Mouse (Mus musculus) midbrain, embryonic 12.5 days (tissue): Measurements from ENCODE around the gene Glis2. TPM values are rescaled to one million over a fixed set of nuclear protein-coding genes. Genes with fewer than 3 reads are reported as not detected.
"Not testable (repeated sequence)": the region's sequence is repeated elsewhere in the genome, so short reads cannot be mapped to it uniquely, and the experiment has no call there.

Experiments used
- ATAC-seq: fragments of 200-750 bp; cut with Nextera tagmentation; 2 replicates; pipeline ENCODE4 v1.8.0; 2017; ENCODE audit warnings: low read depth, moderate TSS enrichment, moderate library complexity; ENCODE audit not compliant: low FRiP score
- H3K27ac ChIP-seq: fragments of 300-500 bp; sonication (generic); replicated peaks from 2 replicates; pipeline ENCODE4 v1.5.1; 2016; ENCODE audit warnings: mild to moderate bottlenecking
- H3K27me3 ChIP-seq: fragments of 300-500 bp; sonication (generic); 2 replicates; pipeline ENCODE4 v1.6.1; 2016; ENCODE audit warnings: mild to moderate bottlenecking
- H3K36me3 ChIP-seq: fragments of 300-500 bp; sonication (generic); 2 replicates; pipeline ENCODE4 v1.6.1; 2016
- H3K4me1 ChIP-seq: fragments of 300-500 bp; sonication (generic); 2 replicates; pipeline ENCODE4 v1.6.1; 2016
- H3K4me2 ChIP-seq: fragments of 300-500 bp; sonication (generic); replicated peaks from 2 replicates; pipeline ENCODE4 v1.6.1; 2016; ENCODE audit warnings: mild to moderate bottlenecking, moderate library complexity
- H3K4me3 ChIP-seq: fragments of 300-500 bp; sonication (generic); 2 replicates; pipeline ENCODE4 v1.5.1; 2016; ENCODE audit warnings: mild to moderate bottlenecking
- H3K9ac ChIP-seq: fragments of 300-500 bp; sonication (generic); replicated peaks from 2 replicates; pipeline ENCODE4 v1.6.1; 2016; ENCODE audit warnings: mild to moderate bottlenecking, moderate library complexity
- H3K9me3 ChIP-seq: fragments of 300-500 bp; sonication (generic); 2 replicates; pipeline ENCODE4 v1.6.1; 2016; ENCODE audit warnings: mild to moderate bottlenecking
- WGBS: fragments of 180-500 bp; shearing (Covaris S2); methylation state at CpG from one replicate; pipeline ENCODE4 v1.1.7; 2016; 5-methylcytosine and 5-hydroxymethylcytosine counted together
- polyA plus RNA-seq: library from polyadenylated mRNA; unstranded; fragments of >200 nt; fragmentation: Nextera tagmentation; extraction: Ambion mirVana; gene quantifications from 2 replicates; pipeline ENCODE4 v1.2.1, GENCODE M21; 2016

Glis2 gene
- polyA plus RNA-seq, 1 experiment from 2014 or later: 28.2 TPM

DNA sequence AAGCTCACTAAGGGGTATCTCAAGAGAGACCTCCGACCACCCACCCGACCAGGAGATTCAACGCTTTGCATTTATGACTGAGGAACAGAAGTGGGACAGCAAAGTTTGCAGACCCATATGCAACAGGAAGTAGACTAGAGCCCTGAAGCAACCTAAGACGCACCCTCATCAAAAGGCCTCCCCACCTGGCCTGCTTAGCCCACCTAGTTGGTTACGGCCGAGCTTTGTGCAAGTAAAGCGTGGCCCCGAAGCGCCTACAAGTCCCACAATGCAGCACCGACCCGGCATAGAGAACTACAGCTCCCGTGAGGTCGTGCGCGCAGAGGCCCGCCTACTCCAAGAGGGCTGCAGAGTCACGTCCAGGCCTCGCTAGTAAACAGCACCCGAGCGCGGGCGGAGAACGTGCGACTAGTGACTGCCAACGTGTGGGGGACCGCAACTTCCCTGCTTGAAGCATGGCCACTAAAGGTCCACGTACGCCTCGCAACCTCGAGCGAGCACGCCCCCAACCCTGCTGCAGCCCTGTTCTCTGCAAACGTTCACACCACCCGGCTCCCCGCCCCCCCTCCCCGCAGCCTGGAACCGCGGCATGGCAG is 36.0 kb upstream of the Glis2 start:
- peak overlapping the region; percentile 67 for H3K9ac ChIP-seq
- peak overlapping the region; percentile 60 for H3K4me3 ChIP-seq
- 1% methylated on average over 33 of the region's 38 CpGs for WGBS
- no peaks in the 10 kb centered on the region for H3K9me3 ChIP-seq
- ATAC-seq: peak; percentile 92
- H3K27ac ChIP-seq: peak overlapping the region; percentile 92
- H3K4me2 ChIP-seq: peak overlapping the region; percentile 71
- H3K27me3 ChIP-seq: peaks cover 3% of the 10 kb centered on the region; the same call in 1 of the 2 replicates
- H3K4me1 ChIP-seq: peaks cover 11% of the 10 kb centered on the region
- no peaks in the 10 kb centered on the region for H3K36me3 ChIP-seq

DNA sequence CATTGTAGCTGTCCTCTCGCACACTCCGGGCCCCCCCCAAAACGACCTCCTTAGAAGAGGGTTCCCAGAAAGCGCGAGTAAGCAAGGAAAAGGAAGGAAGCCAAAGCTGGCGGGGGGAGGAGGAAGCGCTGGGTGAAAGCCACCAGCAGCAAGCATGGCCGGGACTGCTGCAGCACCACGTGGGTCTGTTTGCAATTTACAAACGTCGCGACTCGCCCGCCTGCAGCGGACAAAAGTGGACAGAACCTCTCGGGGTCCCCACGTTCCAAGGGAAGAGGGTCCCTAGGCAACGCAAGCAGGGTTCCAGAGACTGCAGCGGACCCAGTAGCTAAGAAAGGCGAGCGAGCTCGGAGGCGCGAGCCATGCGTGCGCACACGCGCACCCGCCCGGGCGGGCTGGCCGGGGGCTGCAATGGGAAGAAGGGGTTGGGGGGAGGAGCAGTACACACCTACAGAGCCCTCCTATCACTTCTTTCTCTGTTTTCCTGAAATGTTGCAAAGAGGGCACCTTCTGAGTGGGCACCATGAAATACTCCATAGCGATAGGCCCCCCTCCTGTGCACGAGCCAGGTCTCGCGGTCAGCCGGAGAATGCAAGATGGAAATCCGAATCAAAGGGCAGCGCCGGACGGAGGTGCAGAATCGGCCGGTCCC is 35.4 kb upstream of the Glis2 start:
- Histone ChIP-seq H3K4me3 (peak overlapping the region; percentile 60), H3K27me3 (peaks cover 3% of the 10 kb centered on the region; the same call in 1 of the 2 replicates)
- WGBS: under 1% methylated on average over 43 of the region's 43 CpGs

DNA sequence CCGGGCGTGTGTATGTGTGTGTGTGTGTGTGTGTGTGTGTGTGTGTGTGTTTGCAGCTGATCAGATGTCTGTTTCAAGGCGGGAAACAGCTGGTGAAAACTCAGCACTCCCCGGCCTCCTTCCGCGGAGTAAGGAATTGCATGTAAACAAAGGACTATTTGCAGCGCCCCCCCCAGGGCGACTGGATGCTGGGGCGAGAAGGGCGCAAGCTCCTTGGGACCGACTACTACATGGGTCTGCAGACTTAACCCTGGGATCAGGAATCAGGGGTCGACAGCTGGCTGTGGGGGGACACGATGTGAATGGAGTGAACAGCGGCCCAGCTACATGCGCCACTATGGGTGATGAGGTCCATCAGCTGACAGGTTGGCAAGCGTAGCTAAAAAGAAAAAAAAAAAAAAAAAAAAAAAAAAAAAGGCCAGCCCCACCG is 34.8 kb upstream of the Glis2 start, which contains the start of gene Tfap4:
Gene Tfap4, minus strand, starts transcription at position 140 of the 430 bp plus-strand sequence.
- peak; percentile 13 for ATAC-seq
- WGBS: 1% methylated on average over 16 of the region's 17 CpGs
- H3K9ac ChIP-seq: peak within 1 kb of the TSS; percentile 67

More for the DNA sequence above, 35.4 kb upstream of the Glis2 start:
- H3K9ac ChIP-seq: peak overlapping the region; percentile 67
- ATAC-seq: peak; percentile 48
- peak overlapping the region; percentile 71 for H3K4me2 ChIP-seq
- H3K27ac ChIP-seq: peak overlapping the region; percentile 92
- no peaks in the 10 kb centered on the region for H3K36me3 ChIP-seq
- peaks cover 11% of the 10 kb centered on the region for H3K4me1 ChIP-seq
- no peaks in the 10 kb centered on the region for H3K9me3 ChIP-seq

DNA sequence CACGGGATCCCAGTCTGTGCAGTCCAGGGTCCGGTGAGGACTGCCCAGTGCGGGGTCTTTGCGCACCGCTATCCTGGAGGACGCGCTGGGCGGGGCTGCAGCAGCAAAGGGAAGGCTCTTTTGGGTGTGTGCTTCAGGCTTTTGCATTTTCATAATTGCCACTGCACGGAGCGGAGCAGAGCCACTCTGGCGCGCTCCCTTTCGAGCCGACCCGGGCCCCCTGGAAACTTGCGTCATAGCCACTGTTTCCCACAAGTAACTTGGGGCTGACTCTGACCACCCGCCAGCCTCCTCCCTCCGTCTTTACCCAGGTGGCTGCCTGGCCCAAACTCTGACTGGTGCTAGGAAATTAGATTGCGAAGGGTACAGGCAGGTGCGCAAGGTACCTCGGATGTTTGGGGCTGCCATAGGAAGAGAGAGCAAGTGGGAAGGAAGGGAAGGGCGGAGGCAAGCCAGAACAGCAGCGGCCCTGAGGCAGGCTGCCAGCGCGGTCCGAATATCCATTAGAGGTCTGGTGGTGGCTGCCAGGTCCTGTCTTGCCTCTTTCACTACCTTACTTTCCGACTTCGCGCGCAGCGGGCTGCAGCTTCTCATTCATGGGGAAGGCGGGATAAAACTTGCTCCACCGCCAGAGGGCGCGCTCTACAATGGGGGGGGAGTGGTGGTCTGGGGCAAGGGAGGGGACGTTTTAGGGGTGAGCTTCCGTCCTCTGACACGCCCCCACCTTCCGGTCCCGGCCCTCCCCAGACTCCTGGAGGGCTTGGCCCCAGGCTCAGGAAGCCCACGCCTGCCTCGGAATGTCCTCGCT is 34.2 kb upstream of the Glis2 start:
- 3% methylated on average over 43 of the region's 43 CpGs for WGBS
- H3K36me3 ChIP-seq: no peaks in the 10 kb centered on the region

More for the DNA sequence above, 34.8 kb upstream of the Glis2 start, which contains the start of gene Tfap4:
- Histone ChIP-seq H3K9me3 (no peaks in the 10 kb centered on the region), H3K36me3 (no peaks in the 10 kb centered on the region), H3K27ac (peak within 1 kb of the TSS; percentile 92), H3K27me3 (peaks cover 3% of the 10 kb centered on the region; the same call in 1 of the 2 replicates), H3K4me3 (peak within 1 kb of the TSS; percentile 60), H3K4me1 (peaks cover 11% of the 10 kb centered on the region), H3K4me2 (peak within 1 kb of the TSS; percentile 71)

DNA sequence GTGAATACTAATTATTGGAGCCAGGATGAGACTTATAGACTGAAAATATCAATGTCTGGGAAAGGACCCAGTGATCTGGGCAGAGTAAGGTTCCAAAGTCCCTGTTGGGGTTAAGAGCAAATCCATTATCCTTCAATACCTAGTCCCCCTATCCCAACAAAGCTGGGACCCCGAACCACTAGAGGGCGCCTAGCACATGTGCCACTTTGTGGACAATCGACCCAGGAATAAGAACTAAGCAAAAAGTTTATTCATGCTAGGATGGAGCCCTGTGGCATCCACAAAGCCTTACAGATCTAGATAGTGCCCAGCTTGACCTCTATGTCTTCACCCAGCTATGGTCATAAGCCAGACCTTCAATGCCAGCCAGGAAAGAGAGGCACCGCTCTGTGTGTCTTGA is 26.6 kb upstream of the Glis2 start:
- H3K4me1 ChIP-seq: peaks cover 7% of the 10 kb centered on the region; the same call in 1 of the 2 replicates
- H3K9me3 ChIP-seq: no peaks in the 10 kb centered on the region
- peak; percentile 56 for ATAC-seq
- no peaks in the 10 kb centered on the region; the same call in 1 of the 2 replicates for H3K27me3 ChIP-seq
- H3K4me3 ChIP-seq: no peak overlapping the region
- H3K9ac ChIP-seq: no peak overlapping the region
- WGBS: 17% methylated on average over 4 of the region's 4 CpGs
- H3K27ac ChIP-seq: no peak overlapping the region
- H3K4me2 ChIP-seq: no peak overlapping the region
- no peaks in the 10 kb centered on the region for H3K36me3 ChIP-seq

More for the DNA sequence above, 34.2 kb upstream of the Glis2 start:
- Histone ChIP-seq H3K4me1 (peaks cover 11% of the 10 kb centered on the region), H3K4me2 (peak overlapping the region; percentile 71), H3K9ac (peak overlapping the region; percentile 67), H3K27me3 (peaks cover 3% of the 10 kb centered on the region; the same call in 1 of the 2 replicates), H3K4me3 (peak overlapping the region; percentile 60), H3K9me3 (no peaks in the 10 kb centered on the region), H3K27ac (peak overlapping the region; percentile 92)
- ATAC-seq: peak; percentile 45

DNA sequence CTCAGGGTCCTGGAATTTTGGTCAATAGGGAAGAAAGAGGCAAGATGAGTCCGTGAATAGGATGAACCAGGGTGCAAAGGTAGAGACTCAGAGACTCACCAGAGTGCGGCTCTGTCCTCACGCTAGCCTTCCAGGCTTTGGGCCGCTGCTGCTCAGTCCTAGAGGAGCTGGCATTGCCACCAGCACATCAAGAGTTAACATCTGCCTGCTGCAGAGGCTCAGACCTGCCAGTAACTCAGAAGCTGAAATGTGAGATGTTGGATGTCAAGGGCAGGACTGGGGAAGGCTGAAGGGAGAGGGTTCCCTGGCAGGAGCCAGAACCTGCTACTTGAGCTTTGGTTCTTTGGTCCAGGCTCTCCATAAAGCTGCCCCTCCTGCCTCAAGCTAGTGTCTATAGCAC is 23.8 kb upstream of the Glis2 start:
- Histone ChIP-seq H3K4me2 (no peak overlapping the region), H3K36me3 (no peaks in the 10 kb centered on the region), H3K27me3 (no peaks in the 10 kb centered on the region), H3K4me3 (no peak overlapping the region), H3K4me1 (peaks cover 7% of the 10 kb centered on the region; the same call in 1 of the 2 replicates), H3K9me3 (no peaks in the 10 kb centered on the region), H3K9ac (no peak overlapping the region), H3K27ac (no peak overlapping the region)
- ATAC-seq: no peak
- 58% methylated on average over 4 of the region's 4 CpGs for WGBS

DNA sequence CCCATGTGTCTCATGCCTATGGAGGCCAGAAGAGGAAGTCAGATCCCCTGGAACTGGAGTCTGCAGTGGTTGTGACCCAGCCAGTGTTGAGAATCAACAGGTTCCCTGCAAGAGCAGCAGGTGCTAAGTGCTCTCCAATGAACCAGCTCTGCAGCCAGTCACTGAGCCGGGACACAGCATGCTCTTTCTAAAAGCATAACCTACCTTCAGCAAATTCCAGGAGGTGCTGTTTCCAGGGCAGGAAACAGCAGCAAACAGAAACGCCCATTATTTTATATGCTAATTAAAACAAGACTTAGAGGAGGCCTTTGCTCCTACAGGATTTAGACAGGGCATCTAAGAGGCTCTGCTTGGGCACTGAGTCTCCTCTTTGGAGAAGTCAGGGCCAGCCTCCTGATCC is 18.5 kb upstream of the Glis2 start:
- Histone ChIP-seq H3K4me2 (no peak overlapping the region), H3K27ac (no peak overlapping the region), H3K27me3 (no peaks in the 10 kb centered on the region), H3K4me1 (peaks cover 1% of the 10 kb centered on the region; the same call in 1 of the 2 replicates), H3K36me3 (no peaks in the 10 kb centered on the region), H3K4me3 (no peak overlapping the region), H3K9ac (no peak overlapping the region), H3K9me3 (no peaks in the 10 kb centered on the region)
- 46% methylated on average over 2 of the region's 2 CpGs for WGBS
- no peak for ATAC-seq

DNA sequence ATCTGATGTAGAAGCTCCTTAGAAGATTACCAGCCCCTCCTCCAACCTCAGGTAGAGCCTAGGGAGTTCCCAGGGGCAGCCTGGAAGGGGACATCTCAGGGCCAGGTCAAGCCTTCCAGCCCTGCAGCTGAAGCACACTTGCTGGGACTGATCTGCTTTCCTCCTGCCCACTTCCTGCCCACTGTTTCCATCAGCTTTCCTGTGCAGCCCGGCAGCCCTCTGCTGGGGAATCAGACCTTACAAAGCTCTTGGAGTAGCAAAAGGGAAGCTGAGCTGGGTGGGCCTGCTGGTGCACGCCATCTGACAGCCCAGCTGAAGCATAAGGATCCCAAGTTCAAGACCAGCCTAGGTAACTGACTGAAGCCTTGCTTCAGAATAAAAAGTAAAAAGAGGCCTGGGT is 17.6 kb upstream of the Glis2 start:
- Histone ChIP-seq H3K9me3 (no peaks in the 10 kb centered on the region), H3K9ac (no peak overlapping the region), H3K4me1 (no peaks in the 10 kb centered on the region), H3K4me3 (no peak overlapping the region), H3K27me3 (no peaks in the 10 kb centered on the region), H3K4me2 (no peak overlapping the region), H3K36me3 (no peaks in the 10 kb centered on the region), H3K27ac (no peak overlapping the region)
- ATAC-seq: no peak
- 58% methylated on average over 2 of the region's 2 CpGs for WGBS

DNA sequence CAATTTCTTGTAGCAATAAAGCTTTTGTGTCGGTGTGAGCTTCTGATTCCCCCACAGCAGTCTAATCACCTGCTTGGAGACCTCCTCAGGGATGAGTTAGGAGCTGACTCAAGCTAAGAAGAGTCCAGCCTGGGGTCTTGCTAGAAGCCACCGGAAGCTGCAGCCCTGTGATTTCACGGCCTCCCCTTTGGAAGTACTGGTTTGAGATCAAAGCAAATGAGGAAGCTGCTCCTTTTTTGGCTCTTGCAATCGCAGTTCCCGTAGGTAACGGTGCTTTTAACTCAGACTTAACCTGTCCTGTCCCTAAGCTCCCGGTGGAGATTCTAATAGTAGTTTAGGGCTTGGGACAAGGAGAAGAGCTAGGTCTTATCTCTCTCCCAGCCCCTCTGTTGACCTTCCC is 15.9 kb upstream of the Glis2 start:
- H3K9ac ChIP-seq: no peak overlapping the region
- no peak overlapping the region for H3K4me2 ChIP-seq
- H3K9me3 ChIP-seq: no peaks in the 10 kb centered on the region
- H3K36me3 ChIP-seq: no peaks in the 10 kb centered on the region
- H3K27me3 ChIP-seq: no peaks in the 10 kb centered on the region
- WGBS: 75% methylated on average over 7 of the region's 7 CpGs
- H3K4me1 ChIP-seq: no peaks in the 10 kb centered on the region
- no peak overlapping the region for H3K4me3 ChIP-seq
- ATAC-seq: no peak
- no peak overlapping the region for H3K27ac ChIP-seq

DNA sequence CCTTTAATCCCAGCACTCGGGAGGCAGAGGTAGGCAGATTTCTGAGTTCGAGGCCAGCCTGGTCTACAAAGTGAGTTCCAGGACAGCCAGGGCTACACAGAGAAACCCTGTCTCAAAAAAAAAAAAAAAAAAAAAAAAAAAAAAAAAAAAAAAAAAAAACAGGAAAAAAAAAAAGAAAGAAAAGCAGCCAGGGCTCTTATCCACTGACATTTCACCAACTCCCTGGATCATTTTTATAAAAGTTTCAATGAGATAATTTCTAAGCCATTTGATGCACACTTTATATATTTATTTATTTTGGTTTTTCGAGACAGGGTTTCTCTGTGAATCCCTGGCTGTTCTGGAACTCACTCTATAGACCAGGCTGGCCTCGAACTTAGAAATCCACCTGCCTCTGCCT is 13.3 kb upstream of the Glis2 start:
- 95% methylated on average over 4 of the region's 4 CpGs for WGBS

DNA sequence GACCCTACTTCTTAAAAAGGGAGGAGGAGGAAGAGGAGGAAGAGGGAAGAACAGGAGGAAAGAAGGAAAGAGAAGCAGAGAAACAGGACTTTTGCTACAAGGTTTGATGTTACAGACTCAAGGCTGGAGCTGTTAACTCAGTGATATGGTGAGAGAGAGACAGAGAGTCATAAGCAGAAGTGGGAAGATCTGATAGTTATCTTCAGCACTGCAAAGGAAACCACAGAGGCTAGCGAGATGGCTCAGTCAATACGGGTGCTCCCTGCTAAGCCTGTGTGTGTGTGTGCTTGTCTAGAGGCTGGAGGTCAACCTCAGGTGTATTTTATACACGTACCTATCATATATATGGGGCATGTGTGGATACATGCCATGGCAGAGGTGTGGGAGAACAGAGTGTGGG is 10.7 kb upstream of the Glis2 start:
- Histone ChIP-seq H3K36me3 (no peaks in the 10 kb centered on the region), H3K9ac (no peak overlapping the region), H3K27me3 (no peaks in the 10 kb centered on the region), H3K4me1 (peaks cover 17% of the 10 kb centered on the region), H3K9me3 (no peaks in the 10 kb centered on the region), H3K27ac (no peak overlapping the region), H3K4me2 (no peak overlapping the region), H3K4me3 (no peak overlapping the region)
- ATAC-seq: no peak
- WGBS: 84% methylated on average over 3 of the region's 3 CpGs

More for the DNA sequence above, 13.3 kb upstream of the Glis2 start:
- H3K9ac ChIP-seq, H3K27me3 ChIP-seq, H3K27ac ChIP-seq, ATAC-seq, H3K36me3 ChIP-seq, H3K4me2 ChIP-seq, H3K4me1 ChIP-seq, H3K4me3 ChIP-seq, H3K9me3 ChIP-seq: not testable (repeated sequence)

DNA sequence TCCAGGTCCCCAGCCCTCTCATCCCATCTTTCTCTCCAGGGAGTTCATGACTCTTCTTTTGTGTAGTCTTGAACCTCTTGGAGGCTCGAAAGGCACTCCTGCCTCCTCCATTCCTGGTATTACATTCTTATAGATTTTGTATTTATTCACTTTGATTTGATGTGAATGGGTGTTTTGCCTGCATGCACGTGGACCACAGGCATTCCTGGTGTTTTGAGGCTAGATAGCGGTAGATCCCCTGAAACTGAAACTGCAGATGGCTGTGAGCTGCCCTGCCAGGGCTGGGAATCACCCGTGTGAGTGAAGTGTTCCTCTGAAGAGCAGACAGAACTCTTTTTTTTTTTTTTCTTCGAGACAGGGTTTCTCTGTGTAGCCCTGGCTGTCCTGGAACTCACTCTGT is 10.1 kb upstream of the Glis2 start:
- 80% methylated on average over 5 of the region's 5 CpGs for WGBS
- H3K4me3 ChIP-seq: no peak overlapping the region
- H3K36me3 ChIP-seq: no peaks in the 10 kb centered on the region
- no peak overlapping the region for H3K4me2 ChIP-seq
- no peaks in the 10 kb centered on the region for H3K9me3 ChIP-seq
- no peak overlapping the region for H3K27ac ChIP-seq
- no peak overlapping the region for H3K9ac ChIP-seq
- H3K27me3 ChIP-seq: no peaks in the 10 kb centered on the region
- no peak for ATAC-seq
- peaks cover 17% of the 10 kb centered on the region for H3K4me1 ChIP-seq
